Mouse (Mus musculus) C2C12 (cell line): ENCODE results near the gene Rbks. TPM values are rescaled to one million over a fixed set of nuclear protein-coding genes. Genes with fewer than 3 reads are reported as not detected.

ENCODE experiments used
- H3K27me3 ChIP-seq: one replicate; pipeline ENCODE4 v1.6.1; 2011; ENCODE audit not compliant: control insufficient read depth, insufficient read depth, insufficient read length
- H3K36me3 ChIP-seq: one replicate; pipeline ENCODE4 v1.6.1; 2011; ENCODE audit not compliant: control insufficient read depth, insufficient read depth
- H3K4me3 ChIP-seq: one replicate; pipeline ENCODE4 v1.5.1; 2011; ENCODE audit warnings: mild to moderate bottlenecking, control low read depth; ENCODE audit not compliant: poor library complexity, insufficient read depth, severe bottlenecking
- H3K79me2 ChIP-seq: one replicate; pipeline ENCODE4 v1.6.1; 2011; ENCODE audit not compliant: control insufficient read depth, insufficient read depth
- H3K79me3 ChIP-seq: one replicate; pipeline ENCODE4 v1.6.1; 2011; ENCODE audit warnings: low read depth, control low read depth
- H3ac ChIP-seq: one replicate; pipeline ENCODE3; 2011; ENCODE audit warnings: low read depth; ENCODE audit not compliant: control insufficient read depth, insufficient read length
- CEBPB ChIP-seq: IDR thresholded peaks from one replicate; pipeline ENCODE4 v1.6.1; 2011; ENCODE audit warnings: low read depth, mild to moderate bottlenecking, control low read depth, moderate library complexity
- CTCF ChIP-seq: IDR thresholded peaks from one replicate; pipeline ENCODE4 v1.5.1; 2011; ENCODE audit not compliant: control insufficient read depth, insufficient read depth, insufficient read length
- FOSL1 ChIP-seq: IDR thresholded peaks from one replicate; pipeline ENCODE4 v1.8.0; 2011; ENCODE audit warnings: mild to moderate bottlenecking, low read length; ENCODE audit not compliant: poor library complexity, insufficient read depth, severe bottlenecking
- MAX ChIP-seq: IDR thresholded peaks from one replicate; pipeline ENCODE4 v1.6.1; 2011; ENCODE audit warnings: mild to moderate bottlenecking, control low read depth
- MYOD1 ChIP-seq: IDR thresholded peaks from one replicate; pipeline ENCODE4 v1.6.1; 2011; ENCODE audit warnings: low read depth; ENCODE audit not compliant: control insufficient read depth, insufficient read length
- MYOG ChIP-seq: IDR thresholded peaks from one replicate; pipeline ENCODE4 v1.6.1; 2011; ENCODE audit not compliant: control insufficient read depth, insufficient read length; ENCODE audit errors: extremely low read depth
- USF1 ChIP-seq: IDR thresholded peaks from one replicate; pipeline ENCODE4 v1.6.1; 2011; ENCODE audit warnings: low read depth, mild to moderate bottlenecking, control low read depth, moderate library complexity
- polyA plus RNA-seq: library from polyadenylated mRNA; unstranded; fragments of >200 nt; fragmentation: generic; extraction: Trizol; gene quantifications from one replicate; pipeline ENCODE4 v1.2.1, GENCODE M21; 2012; ENCODE audit warnings: missing spikeins

Rbks gene
- polyA plus RNA-seq, 1 experiment: 1.3 TPM

DNA sequence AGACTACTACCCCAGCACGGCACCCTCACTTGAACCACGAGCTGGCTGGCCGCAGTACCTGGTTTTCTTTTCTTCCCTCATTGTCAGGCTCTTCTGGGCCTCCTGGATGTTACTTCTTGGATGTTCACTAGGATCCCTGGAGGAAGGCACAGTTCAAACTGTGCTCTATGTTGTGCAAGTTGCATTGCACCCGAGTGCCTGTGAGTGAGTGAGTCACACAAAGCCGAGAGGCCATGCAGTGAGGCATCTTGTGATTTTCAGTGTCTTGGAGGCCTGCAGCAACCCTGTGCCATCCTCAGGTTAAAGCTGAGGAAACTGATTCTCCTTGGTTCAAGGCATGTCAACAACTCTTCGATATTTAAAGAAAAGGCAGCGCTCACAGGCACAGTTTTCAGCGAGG lies 68.9 kb downstream of the Rbks start:
- no peak overlapping the region for H3ac ChIP-seq
- TF ChIP-seq CEBPB: peak; percentile 58
- TF ChIP-seq USF1: no peak
- no peak for TF ChIP-seq CTCF
- TF ChIP-seq MAX: no peak
- TF ChIP-seq MYOD1: no peak
- no peaks in the 10 kb centered on the region for H3K79me2 ChIP-seq
- peaks cover 2% of the 10 kb centered on the region for H3K36me3 ChIP-seq
- H3K27me3 ChIP-seq: no peaks in the 10 kb centered on the region
- H3K4me3 ChIP-seq: no peak overlapping the region
- no peaks in the 10 kb centered on the region for H3K79me3 ChIP-seq

DNA sequence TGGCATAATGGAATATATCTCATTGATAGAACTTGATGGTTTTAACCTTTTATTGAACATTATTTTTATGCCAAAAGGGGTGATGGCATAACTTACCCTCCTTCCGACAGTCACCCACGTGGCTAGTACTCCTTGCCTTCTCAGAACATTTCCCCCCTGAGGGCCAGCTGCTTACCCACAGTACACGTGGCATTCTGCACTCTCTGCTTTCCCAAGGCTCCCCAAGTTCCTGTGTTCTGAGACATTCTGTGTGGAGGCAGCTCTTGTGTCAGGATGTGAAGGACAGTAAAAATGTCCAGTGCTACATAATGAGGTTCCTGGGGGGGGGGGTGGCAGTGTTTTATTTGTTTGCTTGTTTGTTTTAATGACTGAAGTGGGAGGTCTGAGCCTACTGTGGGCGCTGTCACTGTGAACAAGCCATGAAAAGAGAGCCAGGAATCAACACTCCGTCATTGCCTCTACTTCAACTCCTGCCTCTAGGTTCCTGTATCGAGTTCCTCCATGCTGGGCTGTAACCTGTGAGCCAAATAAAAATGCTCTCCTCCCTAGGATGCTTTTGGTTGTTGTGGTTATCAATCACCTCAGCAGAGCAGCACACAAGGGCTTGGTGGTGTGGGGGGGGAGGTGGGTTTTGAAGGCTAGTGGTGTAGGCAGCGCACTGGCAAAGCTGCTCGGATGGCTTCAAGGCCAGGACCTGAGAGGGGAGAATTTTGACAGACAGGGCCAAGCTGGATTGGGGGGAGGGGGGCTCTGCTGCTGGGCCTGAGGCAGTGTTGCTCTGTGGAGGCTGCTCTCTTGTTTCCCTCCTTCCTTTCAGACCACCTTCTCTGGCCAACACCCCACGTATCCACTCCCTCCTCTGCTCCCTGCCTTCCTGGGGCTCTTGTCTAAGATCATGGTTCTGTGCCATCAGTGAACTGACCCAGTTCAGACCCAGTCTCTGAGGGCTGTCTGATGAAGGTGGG lies 69.6 kb downstream of the Rbks start:
- no peaks in the 10 kb centered on the region for H3K27me3 ChIP-seq
- H3ac ChIP-seq: no peak overlapping the region
- H3K36me3 ChIP-seq: peaks cover 6% of the 10 kb centered on the region
- no peaks in the 10 kb centered on the region for H3K79me2 ChIP-seq
- no peak overlapping the region for H3K4me3 ChIP-seq
- TF ChIP-seq FOSL1 (no peak), MAX (peak; percentile 66), CTCF (no peak), MYOD1 (peak; percentile 23), CEBPB (no peak), MYOG (no peak), USF1 (peak; percentile 44)
- no peaks in the 10 kb centered on the region for H3K79me3 ChIP-seq

DNA sequence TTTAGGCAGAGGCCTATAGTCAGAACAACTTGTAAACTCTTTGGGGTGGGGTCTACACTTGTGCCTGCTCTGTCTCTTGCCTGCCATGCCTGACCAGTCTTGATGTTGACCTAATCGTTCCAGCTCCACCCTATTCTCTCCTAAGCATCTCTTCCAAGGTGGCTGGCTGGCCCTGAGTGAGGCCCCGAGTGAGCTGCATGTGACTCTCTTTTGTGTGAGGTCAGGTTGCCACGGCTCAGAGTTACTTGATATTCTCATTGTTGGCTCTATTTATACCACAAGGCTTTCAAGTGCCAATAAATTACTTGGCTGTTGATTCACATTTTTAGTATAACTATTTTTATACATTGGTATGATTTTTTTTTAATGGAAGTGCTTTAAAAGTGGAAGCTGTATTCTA lies 70.3 kb downstream of the Rbks start:
- Histone ChIP-seq H3K27me3 (no peaks in the 10 kb centered on the region), H3K4me3 (no peak overlapping the region), H3ac (no peak overlapping the region), H3K79me2 (peaks cover under 1% of the 10 kb centered on the region), H3K36me3 (peaks cover 12% of the 10 kb centered on the region), H3K79me3 (peaks cover 2% of the 10 kb centered on the region)
- no peak for TF ChIP-seq CTCF
- peak; percentile 73 for TF ChIP-seq USF1
- TF ChIP-seq MAX: no peak

DNA sequence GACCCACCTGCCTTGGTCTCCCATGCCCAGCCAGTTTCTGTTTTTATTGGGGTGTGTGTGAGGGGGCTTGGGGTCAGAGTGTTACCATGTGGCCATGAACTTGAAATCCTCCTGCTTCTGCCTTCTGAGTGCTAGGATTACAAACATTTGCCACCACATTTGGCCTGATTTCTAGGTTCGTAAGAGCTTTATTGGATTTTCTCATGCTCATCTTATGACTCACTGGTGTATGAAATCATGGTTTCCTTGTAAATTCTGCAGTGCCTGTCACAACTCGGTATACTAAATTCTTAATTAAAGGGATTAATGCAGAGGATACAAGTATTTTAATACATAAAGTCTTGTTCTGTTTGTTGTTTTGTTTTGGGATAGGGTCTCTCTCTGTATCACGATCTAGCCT lies 77.1 kb downstream of the Rbks start:
- Histone ChIP-seq H3K79me2 (peaks cover 68% of the 10 kb centered on the region), H3K36me3 (peaks cover 74% of the 10 kb centered on the region), H3K79me3 (peaks cover 51% of the 10 kb centered on the region), H3K4me3 (no peak overlapping the region), H3ac (no peak overlapping the region), H3K27me3 (no peaks in the 10 kb centered on the region)
- no peak for TF ChIP-seq CTCF
- no peak for TF ChIP-seq MYOD1
- no peak for TF ChIP-seq FOSL1
- no peak for TF ChIP-seq CEBPB
- TF ChIP-seq MYOG: no peak
- TF ChIP-seq MAX: no peak
- TF ChIP-seq USF1: no peak

DNA sequence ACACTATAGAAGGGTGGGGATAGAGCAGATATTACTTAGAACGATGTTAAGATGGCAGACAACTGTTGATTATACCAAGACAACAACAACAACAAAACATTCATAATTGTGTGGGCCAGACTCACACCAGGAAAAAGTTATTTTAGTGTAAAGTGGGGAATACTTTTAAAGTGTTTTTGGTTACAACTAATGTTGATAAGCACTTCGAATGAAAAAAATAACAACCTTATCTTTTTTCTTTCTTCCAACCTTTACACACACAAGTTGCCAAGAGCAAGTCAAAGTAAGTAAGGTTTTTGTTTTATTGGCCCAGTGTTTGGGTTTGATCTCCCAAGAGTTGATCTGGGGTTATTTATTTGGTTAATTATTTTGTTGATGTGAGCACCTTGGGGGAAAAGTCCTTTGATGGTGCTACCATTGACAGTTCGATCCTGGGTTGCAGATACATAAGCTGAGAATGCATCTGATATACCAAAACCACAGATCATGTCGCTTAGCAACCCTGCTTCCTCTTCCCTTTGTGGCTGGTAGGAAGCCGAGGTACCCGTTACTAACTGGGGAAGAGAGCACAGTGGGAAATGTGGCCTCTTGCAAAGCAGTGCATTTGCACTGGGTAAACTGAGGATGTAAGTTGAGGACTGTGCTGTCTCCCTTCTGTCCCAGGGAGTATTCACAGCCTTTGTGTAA lies 82.9 kb downstream of the Rbks start:
- TF ChIP-seq MAX (no peak), MYOD1 (no peak), FOSL1 (no peak), CTCF (no peak), USF1 (no peak), CEBPB (no peak), MYOG (no peak)
- Histone ChIP-seq H3K79me2 (peaks cover 56% of the 10 kb centered on the region), H3K4me3 (peak overlapping the region; percentile 47), H3K79me3 (peaks cover 46% of the 10 kb centered on the region), H3K36me3 (peaks cover 39% of the 10 kb centered on the region), H3ac (peak overlapping the region; percentile 78), H3K27me3 (no peaks in the 10 kb centered on the region)
